Mouse (Mus musculus): ENCODE results near the gene Ptprcap.

The Ptprcap gene

DNA sequence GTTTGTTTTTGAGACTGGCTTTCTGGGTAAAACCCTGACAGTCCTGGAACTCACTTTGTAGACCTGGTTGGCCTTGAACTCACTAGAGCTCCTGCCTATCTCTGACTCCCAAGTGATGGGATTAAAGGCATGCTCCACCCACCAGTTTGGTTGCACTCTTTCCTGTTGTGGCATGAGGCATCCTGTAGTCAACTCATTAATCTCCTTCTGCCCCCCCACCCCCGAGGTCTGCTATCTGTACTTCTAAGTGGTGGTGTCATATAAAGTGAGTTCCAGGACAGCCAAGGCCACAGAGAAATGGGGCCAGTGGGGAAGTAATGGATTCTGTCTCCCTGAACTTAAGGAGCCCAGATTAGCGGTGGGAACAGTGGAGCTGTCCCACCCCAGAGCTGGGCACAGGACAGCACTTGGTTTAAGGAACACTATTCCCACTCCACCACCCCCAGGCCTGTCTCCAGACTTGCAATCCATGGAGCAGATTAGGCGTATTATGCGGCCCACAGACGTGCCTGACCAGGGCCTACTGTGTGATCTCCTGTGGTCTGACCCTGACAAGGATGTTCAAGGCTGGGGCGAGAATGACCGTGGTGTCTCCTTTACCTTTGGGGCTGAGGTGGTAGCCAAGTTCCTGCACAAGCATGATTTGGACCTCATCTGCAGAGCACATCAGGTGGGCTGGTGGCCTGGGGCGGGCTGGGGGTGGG lies 40.8 kb downstream of the Ptprcap start:
- ATAC-seq (ENCODE audit: low TSS enrichment) = no peak

DNA sequence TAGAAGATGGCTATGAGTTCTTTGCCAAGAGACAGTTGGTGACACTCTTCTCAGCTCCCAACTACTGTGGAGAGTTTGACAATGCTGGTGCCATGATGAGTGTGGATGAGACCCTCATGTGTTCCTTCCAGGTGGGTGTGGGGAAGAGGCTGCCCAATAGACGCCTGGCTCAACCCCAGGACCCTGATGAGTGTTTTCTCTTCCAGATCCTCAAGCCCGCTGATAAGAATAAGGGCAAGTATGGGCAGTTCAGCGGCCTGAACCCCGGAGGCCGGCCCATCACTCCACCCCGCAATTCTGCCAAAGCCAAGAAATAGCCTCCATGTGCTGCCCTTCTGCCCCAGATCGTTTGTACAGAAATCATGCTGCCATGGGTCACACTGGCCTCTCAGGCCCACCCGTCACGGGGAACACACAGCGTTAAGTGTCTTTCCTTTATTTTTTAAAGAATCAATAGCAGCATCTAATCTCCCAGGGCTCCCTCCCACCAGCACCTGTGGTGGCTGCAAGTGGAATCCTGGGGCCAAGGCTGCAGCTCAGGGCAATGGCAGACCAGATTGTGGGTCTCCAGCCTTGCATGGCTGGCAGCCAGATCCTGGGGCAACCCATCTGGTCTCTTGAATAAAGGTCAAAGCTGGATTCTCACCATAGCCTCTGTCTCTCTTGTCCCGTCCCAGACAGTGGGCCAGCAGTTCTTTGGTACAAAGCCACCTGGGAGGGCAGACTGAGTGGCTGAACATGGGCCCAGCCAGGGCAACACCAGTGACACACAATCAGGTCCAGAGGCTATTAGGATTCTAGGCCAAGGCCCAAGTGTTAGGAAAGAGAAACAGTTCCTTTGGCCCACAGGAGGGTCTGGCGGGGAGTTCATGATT lies 41.6 kb downstream of the Ptprcap start:
- ATAC-seq (ENCODE audit: low TSS enrichment) = no peak

DNA sequence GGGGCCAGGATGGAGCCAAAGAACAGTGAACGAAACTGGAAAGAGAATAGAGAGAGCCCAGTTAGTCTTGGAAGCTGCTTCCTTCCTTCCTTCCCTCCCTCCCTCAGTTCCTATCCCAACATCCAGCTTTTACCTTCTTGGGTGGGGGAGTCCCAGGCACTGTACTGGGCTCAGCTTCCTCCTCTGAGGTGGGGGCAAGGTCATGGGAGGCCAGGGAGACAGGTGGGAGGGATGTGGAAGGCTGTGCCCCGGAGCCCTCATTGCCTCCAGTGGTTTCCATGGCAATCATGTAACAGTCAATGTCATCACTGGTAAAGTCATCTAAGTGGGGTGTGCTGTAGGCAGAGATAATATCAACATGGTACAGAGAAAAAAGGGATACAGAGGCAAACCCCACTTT lies 42.6 kb downstream of the Ptprcap start:
- no peak for ATAC-seq (ENCODE audit: low TSS enrichment)

DNA sequence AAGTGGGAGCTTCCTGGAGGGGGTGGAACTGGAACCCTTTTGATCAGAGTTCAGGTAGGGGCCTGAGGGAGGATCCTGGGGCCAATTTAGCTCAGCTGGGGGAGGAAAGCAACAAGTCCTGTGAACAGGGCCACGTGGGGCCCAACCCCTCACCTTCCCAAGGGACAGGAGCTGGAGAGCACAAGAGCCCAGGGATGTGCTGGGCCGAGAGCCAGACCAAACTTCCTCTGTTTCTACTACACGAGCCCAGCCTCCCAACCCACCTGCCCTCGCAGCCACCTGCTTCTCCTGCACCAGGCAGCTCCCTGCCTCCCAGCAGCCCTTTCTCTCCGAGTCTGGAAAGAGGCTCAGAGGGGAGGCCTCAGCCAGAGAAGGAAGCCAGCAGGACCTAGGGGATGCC lies 43.1 kb downstream of the Ptprcap start:
- no peak for ATAC-seq (ENCODE audit: low TSS enrichment)

DNA sequence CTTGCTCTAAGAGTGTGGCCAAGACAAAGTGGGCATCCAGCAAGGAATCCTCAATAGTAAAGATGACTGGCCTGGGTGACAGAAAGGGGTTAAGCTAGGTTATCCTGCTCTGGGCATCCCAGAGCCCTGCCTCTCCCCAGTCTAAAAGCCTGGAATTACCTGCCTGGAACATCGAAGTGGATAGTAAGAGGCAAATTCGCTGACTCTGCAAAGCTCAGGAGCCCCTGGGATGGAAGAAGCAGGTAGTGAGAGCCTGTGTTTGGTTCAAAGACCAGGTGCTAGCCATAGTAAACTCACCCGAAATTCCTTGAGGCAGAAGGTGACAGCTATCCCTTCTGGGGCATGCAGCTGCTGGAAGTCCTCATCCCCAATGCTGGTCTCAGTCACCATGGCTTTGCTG lies 43.8 kb downstream of the Ptprcap start:
- ATAC-seq (ENCODE audit: low TSS enrichment) = no peak

DNA sequence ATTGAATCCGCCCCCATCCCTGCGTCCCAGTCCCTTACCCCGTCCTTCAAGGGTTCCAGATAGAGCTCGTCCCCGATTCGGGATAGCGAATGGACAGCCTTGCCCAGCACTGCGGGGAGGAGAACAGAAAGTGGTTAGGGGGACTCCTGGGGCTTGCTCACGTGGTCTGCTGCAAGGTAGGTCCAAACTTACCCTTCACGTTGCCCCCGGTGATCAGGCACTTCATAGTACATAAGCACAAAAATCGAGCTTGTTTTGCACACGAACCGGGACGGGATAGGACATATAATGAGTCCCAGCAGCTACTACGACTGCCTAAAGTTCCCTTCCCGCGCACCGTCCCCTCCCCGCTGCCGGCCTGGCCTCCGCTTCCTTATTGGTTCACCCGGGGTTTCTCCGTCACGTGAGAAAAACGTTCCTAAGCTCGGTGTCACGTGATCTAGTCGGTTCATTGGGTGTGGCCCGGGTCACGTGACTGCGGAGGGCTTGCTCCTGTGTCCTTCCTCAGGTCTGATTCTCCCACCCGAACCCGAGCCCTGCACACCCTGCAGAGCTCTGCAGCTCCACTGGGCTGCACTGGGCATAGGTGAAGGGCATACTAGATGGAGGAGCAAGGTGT lies 48.0 kb downstream of the Ptprcap start, which contains the start of gene Rad9a:
Rad9a (minus strand) TSS at position 372 of the 619 bp plus-strand sequence.
- ATAC-seq (ENCODE audit: low TSS enrichment) = peak; percentile 42

DNA sequence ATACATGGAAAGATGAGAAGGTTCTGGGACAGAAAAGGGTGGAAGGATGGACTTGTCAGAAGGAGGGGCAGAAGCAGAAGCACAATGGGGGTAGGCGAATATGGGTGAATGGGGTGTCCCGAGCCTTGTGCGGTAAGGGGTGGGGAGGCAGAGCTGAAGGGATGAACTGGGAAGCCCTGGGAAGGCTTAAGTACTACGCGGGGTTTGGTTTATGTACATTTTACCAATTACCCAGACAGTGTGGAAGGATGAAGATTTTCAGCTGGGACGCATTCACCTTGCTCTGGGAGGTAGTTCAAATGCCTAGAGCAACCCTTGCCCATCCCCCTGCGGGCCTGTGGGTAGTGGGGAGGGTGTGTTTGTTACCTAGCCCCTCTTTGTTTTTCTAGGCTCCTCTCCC lies 48.7 kb downstream of the Ptprcap start:
- ATAC-seq (ENCODE audit: low TSS enrichment) = 0 out of 2 replicates have a peak, but pooled peaks have one; percentile 22

DNA sequence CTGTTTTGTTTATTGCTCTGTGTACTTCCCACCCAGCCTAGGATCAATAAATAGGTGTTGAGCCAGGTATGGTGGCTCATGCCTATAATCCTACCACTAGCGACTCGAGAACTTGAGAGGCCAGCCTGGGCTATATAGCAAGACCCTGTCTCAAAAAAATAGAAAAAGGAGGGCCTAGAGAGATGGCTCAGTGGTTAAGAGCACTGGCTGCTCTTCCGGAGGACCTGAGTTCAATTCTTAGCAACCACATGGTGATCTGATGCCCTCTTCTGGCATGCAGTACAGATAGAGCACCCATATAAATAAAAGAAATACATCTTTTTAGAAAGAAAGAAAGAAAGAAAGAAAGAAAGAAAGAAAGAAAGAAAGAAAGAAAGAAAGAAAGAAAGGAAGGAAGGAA lies 49.7 kb downstream of the Ptprcap start:
- no peak for ATAC-seq (ENCODE audit: low TSS enrichment)

DNA sequence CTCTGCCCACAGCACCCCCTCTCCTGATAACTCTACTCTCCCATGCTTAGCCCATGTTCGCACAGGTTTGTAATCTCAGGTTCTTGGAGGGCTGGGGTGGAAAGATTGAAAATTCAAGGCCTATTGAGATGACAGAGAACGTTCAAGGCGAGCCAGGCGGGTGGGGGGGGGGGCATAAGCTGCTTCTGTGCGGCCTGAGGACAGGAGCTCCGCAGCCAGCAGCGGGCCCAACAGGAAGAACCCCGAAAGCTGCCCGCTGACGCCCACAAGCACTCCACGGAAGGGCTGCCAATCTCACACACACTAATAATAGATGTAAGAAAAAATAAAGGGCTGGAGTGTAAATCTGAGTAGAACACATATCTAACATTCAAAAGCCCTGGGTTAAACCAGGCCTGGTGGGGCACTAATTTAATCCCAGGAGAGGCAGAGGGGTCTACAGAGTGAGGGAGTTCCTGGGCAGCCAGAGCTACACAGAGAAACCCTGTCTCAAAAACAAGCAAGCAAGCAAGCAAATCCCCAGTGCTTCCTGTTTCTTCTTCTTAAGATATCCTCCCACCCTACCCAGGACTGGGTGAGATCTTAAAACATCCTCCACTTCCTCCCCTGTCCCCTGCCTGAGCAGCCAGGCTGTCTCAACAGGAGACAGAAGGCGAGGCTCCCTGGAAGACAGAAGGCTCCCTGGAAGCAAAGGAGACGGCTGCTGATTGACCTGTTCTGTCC lies 50.4 kb downstream of the Ptprcap start:
- peak; percentile 56; the same call in 1 of the 2 replicates for ATAC-seq (ENCODE audit: low TSS enrichment)

DNA sequence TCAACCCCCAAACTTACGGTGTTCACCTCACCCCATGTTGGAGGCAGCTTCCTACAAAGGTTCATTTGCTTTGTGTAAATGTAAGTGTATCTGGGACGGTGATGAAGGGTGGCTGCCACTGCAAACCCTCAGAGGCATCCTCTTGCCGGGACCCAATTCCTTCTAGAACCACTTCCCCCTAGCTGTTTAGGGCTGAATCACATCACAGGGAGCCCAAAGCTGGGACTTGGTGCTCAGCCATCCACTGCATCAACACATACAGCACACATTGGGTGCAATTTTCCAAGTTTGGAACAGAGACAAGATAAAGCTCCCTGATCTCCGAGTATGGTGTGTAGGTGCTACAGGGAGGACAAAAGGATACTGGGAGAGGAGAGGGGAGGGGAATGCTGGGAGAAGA lies 51.5 kb downstream of the Ptprcap start:
- no peak for ATAC-seq (ENCODE audit: low TSS enrichment)
